Mouse (Mus musculus) cortical plate, adult 2 months (tissue): ENCODE measurements around the gene Txn2.

Source experiments
- CTCF ChIP-seq: fragments of 200-500 bp; IDR thresholded peaks from 2 replicates; pipeline ENCODE4 v1.5.1; 2011; ENCODE audit warnings: mild to moderate bottlenecking, control low read depth, low read length; ENCODE audit not compliant: insufficient read depth; ENCODE audit errors: extremely low read depth
- POLR2A ChIP-seq: fragments of 200-500 bp; IDR thresholded peaks from 2 replicates; pipeline ENCODE4 v1.6.1; 2011; ENCODE audit warnings: mild to moderate bottlenecking, low read length, control low read depth; ENCODE audit not compliant: insufficient read depth; ENCODE audit errors: extremely low read depth

GRCm38 (mm10) chr15:77914507-77914906, 14.3 kb downstream of the Txn2 start:
- TF ChIP-seq POLR2A (no peak), CTCF (no peak)
